Mouse (Mus musculus): ENCODE measurements at regions not wholly inside any gene's neighbourhood (a gene's known extent, or its start where the extent isn't known, plus 50 kb on each side); places are given as distances from the start of the nearest gene placed in this dataset.

DNA sequence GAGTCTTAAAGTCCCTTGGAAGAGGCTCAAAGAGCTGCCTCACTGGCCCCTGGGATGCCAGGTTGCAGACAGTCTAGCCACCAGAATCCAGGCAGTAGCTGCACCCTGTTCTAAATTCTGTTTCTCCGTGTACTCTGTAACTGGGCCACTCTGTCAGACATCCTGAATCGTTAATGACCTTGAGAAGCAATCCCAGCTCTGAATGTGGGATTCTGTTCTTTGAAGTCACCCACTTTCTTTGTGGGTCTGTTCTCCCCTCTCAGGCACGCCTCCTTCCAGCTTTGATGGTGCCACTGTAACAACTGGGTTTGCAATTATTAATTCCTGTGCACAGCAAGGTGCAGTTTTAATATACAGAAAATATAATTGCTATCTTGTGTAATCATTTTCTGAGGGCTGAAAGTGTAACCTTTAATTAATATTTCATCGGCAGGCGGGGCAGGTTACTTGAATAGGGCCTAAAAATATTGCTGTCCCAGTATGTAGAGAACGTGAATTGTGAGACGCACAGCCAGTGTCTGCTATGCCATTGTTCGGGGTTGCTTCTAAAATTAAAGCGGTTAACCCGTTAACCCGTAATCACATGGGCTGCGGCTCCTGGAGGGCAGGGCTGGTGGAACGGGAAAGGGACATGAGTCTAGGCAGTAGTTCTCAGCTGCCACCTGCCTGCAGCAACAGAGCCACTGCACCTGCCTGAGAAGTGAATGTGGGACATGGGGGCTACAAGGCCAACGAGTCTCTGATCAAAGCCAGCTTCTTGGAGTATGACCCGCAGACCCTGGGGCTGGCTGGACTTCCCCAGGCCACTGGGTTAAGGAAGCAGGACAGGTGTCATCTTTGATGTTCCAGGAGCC lies 64.3 kb upstream of the Id2 start:
- in situ Hi-C loops (cut with MboI; ENCODE audit: low pct_unique_long_range_greater_than_20kb in 1 of 2, low sequenced_read_pairs in 2 of 2, unreplicated experiment in 1 of 2), result no loop called here

DNA sequence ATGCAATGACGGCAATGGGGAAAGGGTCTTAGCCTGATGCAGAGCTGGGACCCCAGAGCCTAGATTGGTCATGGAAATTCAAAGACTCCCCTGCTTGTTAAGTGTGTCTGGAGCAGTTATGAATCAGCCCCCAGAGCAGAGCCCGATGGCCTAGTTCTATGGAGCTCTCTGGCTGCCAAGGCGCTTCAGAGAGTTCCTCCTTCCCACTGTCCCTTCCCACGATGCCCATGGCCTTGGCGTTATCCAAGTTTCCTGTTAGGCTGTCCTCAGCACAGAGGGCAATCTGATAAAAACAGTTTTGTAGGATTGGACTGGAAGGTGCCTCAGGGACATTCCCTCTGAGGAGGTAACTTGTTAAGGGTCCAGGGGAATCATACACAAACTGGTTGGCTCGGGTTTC lies 62.2 kb upstream of the Id2 start:
- in situ Hi-C loops (cut with MboI; ENCODE audit: low pct_unique_long_range_greater_than_20kb in 1 of 2, low sequenced_read_pairs in 2 of 2, unreplicated experiment in 1 of 2), result no loop called here

DNA sequence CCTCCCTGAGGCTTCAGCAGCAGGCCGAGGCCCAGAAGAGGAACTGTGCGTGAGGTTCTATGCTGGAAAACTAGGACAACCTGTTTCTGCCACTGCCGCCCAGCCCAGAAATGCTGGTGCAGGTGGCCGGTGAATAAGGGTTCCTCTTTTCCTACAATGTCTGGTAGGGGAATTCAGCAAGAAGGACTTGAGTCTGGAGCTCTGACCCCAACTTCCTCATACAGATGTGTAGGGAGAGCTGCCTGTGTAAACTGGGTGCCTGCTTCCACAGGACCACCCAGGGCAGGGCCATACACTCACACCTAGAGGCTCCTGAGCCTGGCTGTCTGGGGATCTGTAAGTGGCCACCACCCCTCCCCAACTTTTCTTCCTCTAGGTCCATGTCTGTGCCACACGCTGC lies 60.3 kb upstream of the Id2 start:
- in situ Hi-C loops (cut with MboI; ENCODE audit: low pct_unique_long_range_greater_than_20kb in 1 of 2, low sequenced_read_pairs in 2 of 2, unreplicated experiment in 1 of 2), result no loop called here

DNA sequence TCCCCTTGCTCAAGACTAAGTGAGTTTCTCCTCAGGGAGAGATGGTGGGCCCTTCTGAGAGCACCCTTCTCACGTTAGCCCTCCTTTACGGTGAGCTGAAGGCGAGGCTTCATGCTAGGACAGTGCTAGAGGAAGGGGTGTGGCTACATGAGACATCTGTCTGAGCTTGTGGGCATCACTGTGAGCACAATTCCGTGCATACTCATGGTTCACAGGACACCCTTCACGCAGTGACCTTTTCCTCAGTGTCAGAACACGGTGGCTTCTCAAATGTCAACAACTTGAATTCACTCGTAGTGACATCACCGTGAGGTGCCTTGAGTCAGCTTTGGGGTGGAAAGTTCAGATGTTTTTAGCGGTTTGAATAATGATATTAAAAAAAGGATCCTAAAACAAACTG lies 58.5 kb upstream of the Id2 start:
- in situ Hi-C loops (cut with MboI; ENCODE audit: low pct_unique_long_range_greater_than_20kb in 1 of 2, low sequenced_read_pairs in 2 of 2, unreplicated experiment in 1 of 2), result no loop called here

DNA sequence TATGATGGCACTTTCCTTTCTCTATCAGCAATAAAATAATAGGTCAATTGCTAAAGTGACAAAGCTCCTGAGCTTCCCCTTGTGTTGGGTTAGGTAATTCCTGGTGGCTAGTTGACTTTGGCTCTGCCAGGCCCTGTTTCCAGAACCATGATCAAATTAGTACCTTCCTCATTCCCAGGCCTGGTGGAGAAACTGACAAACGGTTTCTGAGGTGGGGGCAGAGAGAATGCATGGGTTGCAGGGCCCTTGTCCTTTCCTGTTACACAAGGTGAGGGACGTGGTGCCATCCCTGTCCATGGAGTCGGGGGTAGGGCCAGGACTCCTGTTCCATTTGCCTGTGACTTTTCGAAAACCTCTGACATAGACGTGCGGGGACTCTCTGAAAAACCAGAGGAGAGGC lies 51.2 kb upstream of the Id2 start:
- in situ Hi-C loops (cut with MboI; ENCODE audit: low pct_unique_long_range_greater_than_20kb in 1 of 2, low sequenced_read_pairs in 2 of 2, unreplicated experiment in 1 of 2), result no loop called here
